Mouse (Mus musculus): Measurements from ENCODE around the gene Ppp1r9a.
"Not testable (repeated sequence)": the region's sequence is repeated elsewhere in the genome, so short reads cannot be mapped to it uniquely, and the experiment has no call there.

Gene Ppp1r9a

GRCm38 (mm10) chr6:4902674-4903324 is at the start of gene Ppp1r9a:
Gene Ppp1r9a (plus strand): TSS chr6:4902917.
- CTCF ChIA-PET: no interaction called here

- CTCF ChIA-PET: no interaction called here
These were observed 47.5 kb upstream of the Ppp1r9a start for GRCm38 (mm10) chr6:4855236-4855635.

- CTCF ChIA-PET: no interaction called here
These were observed 45.8 kb upstream of the Ppp1r9a start for GRCm38 (mm10) chr6:4856919-4857318.

- CTCF ChIA-PET: no interaction called here
These were observed 18.4 kb upstream of the Ppp1r9a start for GRCm38 (mm10) chr6:4884316-4884715.

- CTCF ChIA-PET: no interaction called here
These were observed 13.2 kb upstream of the Ppp1r9a start for GRCm38 (mm10) chr6:4889544-4889943.

- CTCF ChIA-PET: no interaction called here
These were observed 10.3 kb upstream of the Ppp1r9a start for GRCm38 (mm10) chr6:4892417-4892816.

- CTCF ChIA-PET: not testable (repeated sequence)
These were observed 9.4 kb upstream of the Ppp1r9a start for GRCm38 (mm10) chr6:4893312-4893711.

- CTCF ChIA-PET: no interaction called here
These were observed 2.8 kb upstream of the Ppp1r9a start for GRCm38 (mm10) chr6:4899906-4900305.

- CTCF ChIA-PET: no interaction called here
These were observed 773 bp downstream of the Ppp1r9a start for GRCm38 (mm10) chr6:4903325-4904054.

- CTCF ChIA-PET: no interaction called here
These were observed 1.3 kb downstream of the Ppp1r9a start for GRCm38 (mm10) chr6:4904055-4904450.

- CTCF ChIA-PET: no interaction called here
These were observed 7.4 kb downstream of the Ppp1r9a start for GRCm38 (mm10) chr6:4910042-4910634.

GRCm38 (mm10) chr6:4918470-4918869 is 15.8 kb downstream of the Ppp1r9a start:
- CTCF ChIA-PET: no interaction called here

GRCm38 (mm10) chr6:4923791-4924190 is 21.1 kb downstream of the Ppp1r9a start:
- CTCF ChIA-PET: not testable (repeated sequence)

GRCm38 (mm10) chr6:4925966-4926687 is 23.4 kb downstream of the Ppp1r9a start:
- CTCF ChIA-PET: no interaction called here

- CTCF ChIA-PET: no interaction called here
These were observed 27.6 kb downstream of the Ppp1r9a start for GRCm38 (mm10) chr6:4930321-4930720.

- CTCF ChIA-PET: no interaction called here
These were observed 36.2 kb downstream of the Ppp1r9a start for GRCm38 (mm10) chr6:4938901-4939300.

GRCm38 (mm10) chr6:4940086-4940485 is 37.4 kb downstream of the Ppp1r9a start:
- CTCF ChIA-PET: no interaction called here

- CTCF ChIA-PET: no interaction called here
These were observed 37.9 kb downstream of the Ppp1r9a start for GRCm38 (mm10) chr6:4940639-4941038.

- CTCF ChIA-PET: no interaction called here
These were observed 41.1 kb downstream of the Ppp1r9a start for GRCm38 (mm10) chr6:4943821-4944220.

GRCm38 (mm10) chr6:4948056-4948455 is 45.3 kb downstream of the Ppp1r9a start:
- CTCF ChIA-PET: no interaction called here

- CTCF ChIA-PET: no interaction called here
These were observed 47.0 kb downstream of the Ppp1r9a start for GRCm38 (mm10) chr6:4949701-4950100.

- CTCF ChIA-PET: no interaction called here
These were observed 50.5 kb downstream of the Ppp1r9a start for GRCm38 (mm10) chr6:4953028-4953719.

All from spleen, embryonic (tissue).